Mouse (Mus musculus): ENCODE data around the gene Cpsf6. TPM values are rescaled to one million over a fixed set of nuclear protein-coding genes. Genes with fewer than 3 reads are reported as not detected.

Gene Cpsf6
- polyA plus RNA-seq, 1 experiment from 2014 or later, result 61.0 TPM

GRCm38 (mm10) chr10:117386981-117387380 is 7.2 kb upstream of the Cpsf6 start:
- no peak overlapping the region for H3K4me2 ChIP-seq (replicated peaks; ENCODE audit: low read depth, low read length)
- 77% methylated on average over 6 of the region's 6 CpGs for WGBS
- no peaks in the 10 kb centered on the region for H3K27me3 ChIP-seq (replicated peaks; ENCODE audit: insufficient read depth, low read length)
- no peak overlapping the region for H3K27ac ChIP-seq (ENCODE audit: low read length)
- no peak overlapping the region for H3K9ac ChIP-seq (replicated peaks; ENCODE audit: low read depth)
- no peaks in the 10 kb centered on the region for H3K9me3 ChIP-seq (ENCODE audit: low read length)
- no peaks in the 10 kb centered on the region for H3K36me3 ChIP-seq (ENCODE audit: insufficient read depth, low read length)
- TF ChIP-seq EP300 (IDR thresholded peaks at IDR 0.05), result no peak
- TF ChIP-seq CTCF (IDR thresholded peaks at IDR 0.05), result no peak
- DNase-seq (ENCODE audit: low spot score), result no peak
- H3K4me1 ChIP-seq (ENCODE audit: insufficient read depth, low read depth, low read length), result no peaks in the 10 kb centered on the region
- no peak overlapping the region for H3K4me3 ChIP-seq (ENCODE audit: low read depth, low read length)
- ATAC-seq, result no peak

GRCm38 (mm10) chr10:117386261-117386660 is 6.4 kb upstream of the Cpsf6 start:
- DNase-seq (ENCODE audit: low spot score) (no peak), ATAC-seq (no peak)

GRCm38 (mm10) chr10:117385431-117385830 is 5.6 kb upstream of the Cpsf6 start:
- WGBS, result 76% methylated on average over 4 of the region's 4 CpGs
- DNase-seq (ENCODE audit: low spot score), result no peak
- no peak overlapping the region for H3K9ac ChIP-seq (replicated peaks; ENCODE audit: low read depth)
- H3K36me3 ChIP-seq (ENCODE audit: insufficient read depth, low read length), result no peaks in the 10 kb centered on the region
- H3K27me3 ChIP-seq (replicated peaks; ENCODE audit: insufficient read depth, low read length), result no peaks in the 10 kb centered on the region
- H3K4me1 ChIP-seq (ENCODE audit: insufficient read depth, low read depth, low read length), result no peaks in the 10 kb centered on the region
- no peak for ATAC-seq
- H3K4me2 ChIP-seq (replicated peaks; ENCODE audit: low read depth, low read length), result no peak overlapping the region
- TF ChIP-seq EP300 (IDR thresholded peaks at IDR 0.05), result no peak
- no peak for TF ChIP-seq CTCF (IDR thresholded peaks at IDR 0.05)
- H3K27ac ChIP-seq (ENCODE audit: low read length), result no peak overlapping the region
- H3K9me3 ChIP-seq (ENCODE audit: low read length), result no peaks in the 10 kb centered on the region
- H3K4me3 ChIP-seq (ENCODE audit: low read depth, low read length), result no peak overlapping the region

More at GRCm38 (mm10) chr10:117386261-117386660, 6.4 kb upstream of the Cpsf6 start:
- Histone ChIP-seq H3K4me2 (replicated peaks; ENCODE audit: low read depth, low read length) (no peak overlapping the region), H3K9me3 (ENCODE audit: low read length) (no peaks in the 10 kb centered on the region), H3K4me1 (ENCODE audit: insufficient read depth, low read depth, low read length) (no peaks in the 10 kb centered on the region), H3K27me3 (replicated peaks; ENCODE audit: insufficient read depth, low read length) (no peaks in the 10 kb centered on the region), H3K4me3 (ENCODE audit: low read depth, low read length) (no peak overlapping the region), H3K36me3 (ENCODE audit: insufficient read depth, low read length) (no peaks in the 10 kb centered on the region), H3K27ac (ENCODE audit: low read length) (no peak overlapping the region), H3K9ac (replicated peaks; ENCODE audit: low read depth) (no peak overlapping the region)
- 88% methylated on average over 1 of the region's 1 CpGs for WGBS
- TF ChIP-seq EP300 (IDR thresholded peaks at IDR 0.05) (no peak), CTCF (IDR thresholded peaks at IDR 0.05) (no peak)

- Histone ChIP-seq H3K4me3 (ENCODE audit: low read depth, low read length) (no peak overlapping the region), H3K4me2 (replicated peaks; ENCODE audit: low read depth, low read length) (no peak overlapping the region), H3K27me3 (replicated peaks; ENCODE audit: insufficient read depth, low read length) (no peaks in the 10 kb centered on the region), H3K36me3 (ENCODE audit: insufficient read depth, low read length) (no peaks in the 10 kb centered on the region), H3K4me1 (ENCODE audit: insufficient read depth, low read depth, low read length) (no peaks in the 10 kb centered on the region), H3K9me3 (ENCODE audit: low read length) (no peaks in the 10 kb centered on the region), H3K9ac (replicated peaks; ENCODE audit: low read depth) (no peak overlapping the region), H3K27ac (ENCODE audit: low read length) (no peak overlapping the region)
- WGBS, result 80% methylated on average over 2 of the region's 2 CpGs
- ATAC-seq, result no peak
- DNase-seq (ENCODE audit: low spot score), result no peak
- TF ChIP-seq EP300 (IDR thresholded peaks at IDR 0.05), result no peak
- TF ChIP-seq CTCF (IDR thresholded peaks at IDR 0.05), result no peak
Measured at GRCm38 (mm10) chr10:117385086-117385430, 5.2 kb upstream of the Cpsf6 start.

- no peaks in the 10 kb centered on the region for H3K9me3 ChIP-seq (ENCODE audit: low read length)
- H3K36me3 ChIP-seq (ENCODE audit: insufficient read depth, low read length), result no peaks in the 10 kb centered on the region
- no peak overlapping the region for H3K9ac ChIP-seq (replicated peaks; ENCODE audit: low read depth)
- ATAC-seq (no peak), DNase-seq (ENCODE audit: low spot score) (no peak)
- no peaks in the 10 kb centered on the region for H3K27me3 ChIP-seq (replicated peaks; ENCODE audit: insufficient read depth, low read length)
- H3K4me2 ChIP-seq (replicated peaks; ENCODE audit: low read depth, low read length), result no peak overlapping the region
- no peak overlapping the region for H3K4me3 ChIP-seq (ENCODE audit: low read depth, low read length)
- TF ChIP-seq CTCF (IDR thresholded peaks at IDR 0.05) (no peak), EP300 (IDR thresholded peaks at IDR 0.05) (no peak)
- 90% methylated on average over 4 of the region's 4 CpGs for WGBS
- H3K4me1 ChIP-seq (ENCODE audit: insufficient read depth, low read depth, low read length), result no peaks in the 10 kb centered on the region
- no peak overlapping the region for H3K27ac ChIP-seq (ENCODE audit: low read length)
Measured at GRCm38 (mm10) chr10:117384386-117385085, 4.7 kb upstream of the Cpsf6 start.

GRCm38 (mm10) chr10:117383941-117384340 is 4.1 kb upstream of the Cpsf6 start:
- no peak overlapping the region for H3K9ac ChIP-seq (replicated peaks; ENCODE audit: low read depth)
- no peaks in the 10 kb centered on the region for H3K27me3 ChIP-seq (replicated peaks; ENCODE audit: insufficient read depth, low read length)
- WGBS, result 79% methylated on average over 6 of the region's 6 CpGs
- no peaks in the 10 kb centered on the region for H3K36me3 ChIP-seq (ENCODE audit: insufficient read depth, low read length)
- ATAC-seq (no peak), DNase-seq (ENCODE audit: low spot score) (no peak)
- H3K27ac ChIP-seq (ENCODE audit: low read length), result no peak overlapping the region
- no peaks in the 10 kb centered on the region for H3K4me1 ChIP-seq (ENCODE audit: insufficient read depth, low read depth, low read length)
- no peak for TF ChIP-seq EP300 (IDR thresholded peaks at IDR 0.05)
- no peak for TF ChIP-seq CTCF (IDR thresholded peaks at IDR 0.05)
- no peak overlapping the region for H3K4me2 ChIP-seq (replicated peaks; ENCODE audit: low read depth, low read length)
- no peaks in the 10 kb centered on the region for H3K9me3 ChIP-seq (ENCODE audit: low read length)
- no peak overlapping the region for H3K4me3 ChIP-seq (ENCODE audit: low read depth, low read length)

Measured in lung, postnatal 0 days (tissue).